22 mouse cellular contexts compared by ENCODE assay signal in genomic region chr11:46241150-46241673, GRCm38 (mm10). TPM values are rescaled to one million over a fixed set of nuclear protein-coding genes. Genes with fewer than 3 reads are reported as not detected.
DNase-seq lines count a peak whose midpoint lies in the region; ATAC-seq and TF ChIP-seq lines count a peak whose summit lies in the region.
"Had no signal": no experiment of that assay in that cellular context is flagged by ENCODE, and none has a peak within 500 bp of the region (broad histone marks: within the 10 kb centered on the region; RNA-seq: fewer than 3 reads in every experiment).

No protein-coding gene starts in this region.

- H3K27ac ChIP-seq in intestine, embryonic 15.5 days: no peak overlapping the region
- H3K27ac ChIP-seq in intestine, embryonic 16.5 days (ENCODE audit: low read length): no peak overlapping the region
- H3K27ac ChIP-seq in forebrain, postnatal 0 days (ENCODE audit: low read depth, low read length): no peak overlapping the region
- H3K27ac ChIP-seq: embryonic facial prominence, embryonic 10.5 days; heart, adult 2 months; hindbrain, embryonic 13.5 days; neural tube, embryonic 12.5 days had no signal

- no peak overlapping the region for H3K4me2 ChIP-seq in intestine, embryonic 15.5 days (replicated peaks)
- H3K4me2 ChIP-seq in intestine, embryonic 16.5 days (ENCODE audit: low read depth, low read length): no peak overlapping the region
- H3K4me2 ChIP-seq in forebrain, postnatal 0 days (ENCODE audit: low read depth): no peak overlapping the region
- H3K4me2 ChIP-seq: hindbrain, embryonic 13.5 days; neural tube, embryonic 12.5 days had no signal

- no peak for TF ChIP-seq CTCF in forebrain, postnatal 0 days (IDR thresholded peaks at IDR 0.05; ENCODE audit: low read depth)

- no peak overlapping the region for H3K4me3 ChIP-seq in intestine, embryonic 15.5 days (replicated peaks)
- no peak overlapping the region for H3K4me3 ChIP-seq in intestine, embryonic 16.5 days (ENCODE audit: low read length)
- no peak overlapping the region for H3K4me3 ChIP-seq in forebrain, postnatal 0 days (ENCODE audit: low read depth, low read length)
- H3K4me3 ChIP-seq: embryonic facial prominence, embryonic 10.5 days; heart, adult 2 months; hindbrain, embryonic 13.5 days; neural tube, embryonic 12.5 days had no signal

- no peak overlapping the region for H3K9ac ChIP-seq in intestine, embryonic 15.5 days
- no peak overlapping the region for H3K9ac ChIP-seq in intestine, embryonic 16.5 days (ENCODE audit: low read depth, low read length)
- no peak overlapping the region for H3K9ac ChIP-seq in forebrain, postnatal 0 days
- H3K9ac ChIP-seq: hindbrain, embryonic 13.5 days; neural tube, embryonic 12.5 days had no signal

- H3K4me1 ChIP-seq in intestine, embryonic 15.5 days (replicated peaks): no peaks in the 10 kb centered on the region
- no peaks in the 10 kb centered on the region for H3K4me1 ChIP-seq in intestine, embryonic 16.5 days (ENCODE audit: control insufficient read depth, insufficient read depth, low read length)
- no peaks in the 10 kb centered on the region for H3K4me1 ChIP-seq in forebrain, postnatal 0 days (ENCODE audit: insufficient read depth)
- H3K4me1 ChIP-seq: neural tube, embryonic 12.5 days had no signal

- H3K36me3 ChIP-seq in intestine, embryonic 15.5 days: no peaks in the 10 kb centered on the region
- H3K36me3 ChIP-seq in intestine, embryonic 16.5 days (ENCODE audit: control insufficient read depth, insufficient read depth, low read length): no peaks in the 10 kb centered on the region
- peaks cover 71% of the 10 kb centered on the region for H3K36me3 ChIP-seq in forebrain, postnatal 0 days (ENCODE audit: insufficient read depth)

- 85% methylated on average over 7 of the region's 7 CpGs for WGBS in intestine, embryonic 15.5 days
- WGBS in intestine, embryonic 16.5 days: 83% methylated on average over 7 of the region's 7 CpGs
- 97% methylated on average over 7 of the region's 7 CpGs for WGBS in forebrain, postnatal 0 days

- DNase-seq in c-Kit-negative CD71-positive TER-119-positive erythroid progenitor cells, embryonic 14.5 days (ENCODE audit: low read depth, low spot score): peak; percentile 31
- peak; percentile 77 for DNase-seq in liver
- DNase-seq in urinary bladder, adult 2 months (ENCODE audit: low spot score): no peak
- no peak for DNase-seq in cerebellum, postnatal 25 days
- no peak for DNase-seq in forebrain, postnatal 0 days
- DNase-seq: cerebellum, adult 11 months; cerebellum, postnatal 36 days; gastrocnemius, postnatal 10 days; heart, adult 2 months; kidney, postnatal 10 days; spleen, adult 18-20 months; thymus, postnatal 36 days had no signal

- no peaks in the 10 kb centered on the region for H3K27me3 ChIP-seq in intestine, embryonic 15.5 days (replicated peaks)
- no peaks in the 10 kb centered on the region for H3K27me3 ChIP-seq in intestine, embryonic 16.5 days (replicated peaks; ENCODE audit: control insufficient read depth, insufficient read depth, low read length)
- H3K27me3 ChIP-seq in forebrain, postnatal 0 days (ENCODE audit: insufficient read depth, low read length): no peaks in the 10 kb centered on the region
- H3K27me3 ChIP-seq: hindbrain, embryonic 13.5 days; neural tube, embryonic 12.5 days had no signal

- ATAC-seq in intestine, embryonic 15.5 days: peak; percentile 51; the same call in 1 of the 2 replicates
- no peak for ATAC-seq in intestine, embryonic 16.5 days
- ATAC-seq in megakaryocyte progenitor cell, adult 5-6 weeks (replicated peaks; ENCODE audit: poor library complexity): peak; percentile 92
- no peak for ATAC-seq in forebrain, postnatal 0 days
- ATAC-seq: lung, postnatal 0 days had no signal

- H3K9me3 ChIP-seq in intestine, embryonic 15.5 days: no peaks in the 10 kb centered on the region
- no peaks in the 10 kb centered on the region for H3K9me3 ChIP-seq in intestine, embryonic 16.5 days (ENCODE audit: control insufficient read depth, low read length)
- no peaks in the 10 kb centered on the region for H3K9me3 ChIP-seq in forebrain, postnatal 0 days (ENCODE audit: low read length)
- H3K9me3 ChIP-seq: embryonic facial prominence, embryonic 10.5 days; hindbrain, embryonic 13.5 days; neural tube, embryonic 12.5 days had no signal

RNA-seq across cellular contexts. Expression of gene Fndc9, which starts 5.9 kb away (rescaled TPM):
- polyA plus RNA-seq in intestine, embryonic 15.5 days (2015; fragmentation: Nextera tagmentation; extraction: Ambion mirVana): 0.16 TPM in 1 of 2 replicates, not detected in the other
- polyA plus RNA-seq in intestine, embryonic 16.5 days (2015; fragmentation: Nextera tagmentation; extraction: Ambion mirVana): 0.09 and 0.15 TPM in 2 replicates
- not detected in 2 replicates for total RNA-seq in megakaryocyte progenitor cell, adult 5-6 weeks (2015)
- total RNA-seq in megakaryocyte progenitor cell, adult 5-6 weeks (2017): not detected in 2 replicates
- 0.07 TPM in 2 replicates for polyA plus RNA-seq in urinary bladder, adult 2 months (2012; rRNA removed)
- total RNA-seq in forebrain, postnatal 0 days (2014; rRNA removed): 11.1 and 12.2 TPM in 2 replicates
- polyA plus RNA-seq in forebrain, postnatal 0 days (2015; fragmentation: Nextera tagmentation; extraction: Ambion mirVana): 9.9 and 15.9 TPM in 2 replicates
- total RNA-seq: adrenal gland, postnatal 4 days; gastrocnemius, postnatal 10 days; heart, adult 2 months; monocyte, adult 5-6 weeks had no signal
- polyA plus RNA-seq: heart, adult 2 months; heart, postnatal 0 days; lung, postnatal 0 days had no signal

Comparison
In these comparisons a context has a peak if more than half of its experiments do, and no peak if none do; other contexts are left out.
1. ATAC-seq: peak in intestine, embryonic 15.5 days (single experiment) and megakaryocyte progenitor cell, adult 5-6 weeks (single experiment); none in intestine, embryonic 16.5 days (single experiment) and forebrain, postnatal 0 days (single experiment).
2. DNase-seq: peak in c-Kit-negative CD71-positive TER-119-positive erythroid progenitor cells, embryonic 14.5 days (single experiment) and liver (single experiment); none in urinary bladder, adult 2 months (single experiment), cerebellum, postnatal 25 days (0 of 2) and forebrain, postnatal 0 days (single experiment).